ENCODE assay signal across 27 mouse cellular contexts in the genomic region with DNA sequence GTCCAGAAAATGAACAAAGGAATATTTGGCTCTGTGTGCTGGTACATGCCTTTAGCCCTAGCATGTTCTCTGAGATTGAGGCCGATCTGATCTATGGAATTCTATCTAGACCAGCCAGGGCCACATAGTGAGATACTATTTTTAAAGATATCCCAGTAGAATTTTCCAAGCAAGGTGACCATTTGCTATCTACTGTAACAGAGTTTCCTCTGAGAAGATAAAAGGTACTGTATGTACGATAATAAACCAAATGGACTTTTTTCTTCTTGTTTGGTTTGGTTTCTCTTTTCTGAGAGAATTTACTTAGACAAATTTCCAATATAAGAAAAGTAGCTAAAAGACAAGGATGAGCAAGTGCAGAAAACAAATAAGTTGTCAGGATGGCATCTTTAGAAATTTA. TPM values are rescaled to one million over a fixed set of nuclear protein-coding genes. Genes with fewer than 3 reads are reported as not detected.
DNase-seq lines count a peak whose midpoint lies in the region; ATAC-seq and TF ChIP-seq lines count a peak whose summit lies in the region.
"Had no signal": no experiment of that assay in that cellular context is flagged by ENCODE, and none has a peak within 500 bp of the region (broad histone marks: within the 10 kb centered on the region; RNA-seq: fewer than 3 reads in every experiment).

No protein-coding gene starts in this region.

- WGBS in heart, embryonic 12.5 days = 51% methylated on average over 2 of the region's 2 CpGs
- WGBS in heart, embryonic 15.5 days = 43% methylated on average over 2 of the region's 2 CpGs
- WGBS in midbrain, embryonic 11.5 days = 95% methylated on average over 2 of the region's 2 CpGs

- no peak for DNase-seq in heart, adult 18-20 months
- DNase-seq in heart, adult 9 months (ENCODE audit: low spot score in 2 of 2) = no peak
- no peak for DNase-seq in layer of hippocampus, adult 2 months (ENCODE audit: low spot score in 2 of 2)
- DNase-seq in layer of hippocampus, postnatal 36 days = no peak
- no peak for DNase-seq in midbrain, embryonic 11.5 days (ENCODE audit: low spot score, missing footprints)
- DNase-seq: adrenal gland, adult 2 months; adrenal gland, postnatal 14 days; B cell, adult 2 months; cerebellum, adult 11 months; cerebellum, adult 9-11 months; cerebellum, postnatal 25 days; forebrain, postnatal 0 days; gastrocnemius, adult 2 months; gastrocnemius, postnatal 14 days; heart, adult 2 months; kidney, adult 18-20 months had no signal

- no peak for TF ChIP-seq CTCF in layer of hippocampus, adult 2 months (conservative IDR thresholded peaks at IDR 0.05)

- peaks cover 3% of the 10 kb centered on the region; the same call in 1 of the 2 replicates for H3K4me1 ChIP-seq in heart, embryonic 12.5 days (replicated peaks)
- peaks cover 5% of the 10 kb centered on the region; the same call in 1 of the 2 replicates for H3K4me1 ChIP-seq in heart, embryonic 15.5 days (replicated peaks)
- no peaks in the 10 kb centered on the region for H3K4me1 ChIP-seq in midbrain, embryonic 11.5 days (ENCODE audit: control insufficient read depth, insufficient read depth, low read length)
- H3K4me1 ChIP-seq: embryonic facial prominence, embryonic 12.5 days; embryonic facial prominence, embryonic 15.5 days had no signal

- H3K9ac ChIP-seq in heart, embryonic 12.5 days = no peak overlapping the region
- no peak overlapping the region for H3K9ac ChIP-seq in heart, embryonic 15.5 days
- H3K9ac ChIP-seq in midbrain, embryonic 11.5 days (ENCODE audit: low read length) = no peak overlapping the region
- H3K9ac ChIP-seq: embryonic facial prominence, embryonic 12.5 days; embryonic facial prominence, embryonic 15.5 days; forebrain, postnatal 0 days; hindbrain, embryonic 14.5 days had no signal

- H3K4me3 ChIP-seq in heart, embryonic 12.5 days = no peak overlapping the region
- H3K4me3 ChIP-seq in heart, embryonic 15.5 days = no peak overlapping the region
- no peak overlapping the region for H3K4me3 ChIP-seq in layer of hippocampus, adult 2 months
- no peak overlapping the region for H3K4me3 ChIP-seq in midbrain, embryonic 11.5 days (ENCODE audit: low read depth, low read length)
- H3K4me3 ChIP-seq: embryonic facial prominence, embryonic 12.5 days; embryonic facial prominence, embryonic 15.5 days; gastrocnemius, adult 2 months; heart, adult 2 months had no signal

- H3K27ac ChIP-seq in heart, embryonic 12.5 days (ENCODE audit: poor library complexity, severe bottlenecking) = peak overlapping the region; percentile 20; the same call in 1 of the 2 replicates
- peak overlapping the region; percentile 71 for H3K27ac ChIP-seq in heart, embryonic 15.5 days
- peak overlapping the region; percentile 1; the same call in 1 of the 2 replicates for H3K27ac ChIP-seq in layer of hippocampus, adult 2 months
- no peak overlapping the region for H3K27ac ChIP-seq in midbrain, embryonic 11.5 days (ENCODE audit: low read depth, low read length)
- H3K27ac ChIP-seq: embryonic facial prominence, embryonic 12.5 days; embryonic facial prominence, embryonic 15.5 days; gastrocnemius, adult 2 months; heart, adult 2 months; hindbrain, embryonic 14.5 days; hindbrain, postnatal 0 days had no signal

- H3K36me3 ChIP-seq in heart, embryonic 12.5 days = peaks cover 27% of the 10 kb centered on the region
- H3K36me3 ChIP-seq in heart, embryonic 15.5 days = peaks cover 21% of the 10 kb centered on the region
- peaks cover 8% of the 10 kb centered on the region for H3K36me3 ChIP-seq in midbrain, embryonic 11.5 days (ENCODE audit: control insufficient read depth, insufficient read depth, low read length)

- ATAC-seq in heart, embryonic 12.5 days (ENCODE audit: insufficient number of reproducible peaks, low FRiP score) = no peak
- ATAC-seq in heart, embryonic 15.5 days (replicated peaks; ENCODE audit: insufficient number of reproducible peaks, insufficient read depth, low FRiP score, low read depth) = no peak
- ATAC-seq in midbrain, embryonic 11.5 days (ENCODE audit: low FRiP score) = no peak
- ATAC-seq: forebrain, embryonic 14.5 days; forebrain, postnatal 0 days; hindbrain, postnatal 0 days; inflammation-experienced regulatory T-cells, adult 6 months; intestine, embryonic 16.5 days had no signal

- no peaks in the 10 kb centered on the region for H3K27me3 ChIP-seq in heart, embryonic 12.5 days (replicated peaks)
- H3K27me3 ChIP-seq in heart, embryonic 15.5 days = no peaks in the 10 kb centered on the region
- H3K27me3 ChIP-seq in midbrain, embryonic 11.5 days (ENCODE audit: control insufficient read depth, insufficient read depth, low read length) = no peaks in the 10 kb centered on the region
- H3K27me3 ChIP-seq: CH12.LX; embryonic facial prominence, embryonic 12.5 days; embryonic facial prominence, embryonic 15.5 days had no signal

- H3K4me2 ChIP-seq in heart, embryonic 12.5 days = no peak overlapping the region
- H3K4me2 ChIP-seq in heart, embryonic 15.5 days = no peak overlapping the region
- H3K4me2 ChIP-seq in midbrain, embryonic 11.5 days = no peak overlapping the region
- H3K4me2 ChIP-seq: embryonic facial prominence, embryonic 12.5 days; embryonic facial prominence, embryonic 15.5 days; hindbrain, embryonic 14.5 days had no signal

- no peaks in the 10 kb centered on the region for H3K9me3 ChIP-seq in heart, embryonic 12.5 days (replicated peaks)
- no peaks in the 10 kb centered on the region for H3K9me3 ChIP-seq in heart, embryonic 15.5 days (replicated peaks)
- no peaks in the 10 kb centered on the region for H3K9me3 ChIP-seq in midbrain, embryonic 11.5 days (ENCODE audit: control insufficient read depth, low read length)
- H3K9me3 ChIP-seq: embryonic facial prominence, embryonic 12.5 days; embryonic facial prominence, embryonic 15.5 days; G1E had no signal

RNA-seq across cellular contexts. Expression of a gene that starts 26.6 kb away (rescaled TPM):
- 31.4 and 31.9 TPM in 2 replicates for polyA plus RNA-seq in heart, embryonic 12.5 days (2016; fragmentation: Nextera tagmentation; extraction: Ambion mirVana)
- total RNA-seq in heart, adult 18-20 months (2021) = 10 to 100 TPM; 14.9 to 16.4 TPM
- 17.3 and 20.1 TPM in 2 replicates for polyA plus RNA-seq in heart, embryonic 15.5 days (2015; fragmentation: Nextera tagmentation; extraction: Ambion mirVana)
- total RNA-seq in layer of hippocampus, adult 2 months (2021) = 10 to 100 TPM; 72.4 to 77.3 TPM
- 10 to 100 TPM; 69.4 to 77.8 TPM for total RNA-seq in layer of hippocampus, postnatal 36 days (2021)
- 42.8 and 44.8 TPM in 2 replicates for polyA plus RNA-seq in midbrain, embryonic 11.5 days (2014; fragmentation: Nextera tagmentation; extraction: Ambion mirVana)

RNA-seq across cellular contexts. Expression of a gene that starts 39.4 kb away (rescaled TPM):
- 57.3 and 57.4 TPM in 2 replicates for polyA plus RNA-seq in heart, embryonic 12.5 days (2016; fragmentation: Nextera tagmentation; extraction: Ambion mirVana)
- total RNA-seq in heart, adult 18-20 months (2021) = 10 to 100 TPM; 52.1 to 59.8 TPM
- 47.3 and 54.9 TPM in 2 replicates for polyA plus RNA-seq in heart, embryonic 15.5 days (2015; fragmentation: Nextera tagmentation; extraction: Ambion mirVana)
- total RNA-seq in layer of hippocampus, adult 2 months (2021) = 10 to 100 TPM; 55.1 to 58.2 TPM
- total RNA-seq in layer of hippocampus, postnatal 36 days (2021) = 10 to 100 TPM; 58.8 to 61.0 TPM
- 86.0 and 87.0 TPM in 2 replicates for polyA plus RNA-seq in midbrain, embryonic 11.5 days (2014; fragmentation: Nextera tagmentation; extraction: Ambion mirVana)

Comparison
In these comparisons a context has a peak if more than half of its experiments do, and no peak if none do; other contexts are left out.
1. RNA of a gene that starts 26.6 kb away (total RNA-seq): 69.4 to 77.8 TPM in layer of hippocampus, postnatal 36 days and 72.4 to 77.3 TPM in layer of hippocampus, adult 2 months; 14.9 to 16.4 TPM in heart, adult 18-20 months; every median in the first group is over 4 times any median in the second.